Mouse (Mus musculus) T-cell, adult 2 months (primary cell): ENCODE measurements around the gene Efs.
A peak's percentile ranks its signal among the peaks of the same experiment; 100 is the strongest.
"Not testable (repeated sequence)": the region's sequence is repeated elsewhere in the genome, so short reads cannot be mapped to it uniquely, and the experiment has no call there.

Source experiments
- DNase-seq: peaks from one replicate; pipeline ENCODE4 v3.0.0; 2022; ENCODE audit warnings: low spot score

Gene Efs

GRCm38 (mm10) chr14:54948781-54949180 lies 22.9 kb upstream of the Efs start:
- DNase-seq = no peak

GRCm38 (mm10) chr14:54947008-54947407 lies 21.1 kb upstream of the Efs start:
- not testable (repeated sequence) for DNase-seq

GRCm38 (mm10) chr14:54945975-54946704 lies 20.2 kb upstream of the Efs start:
- DNase-seq = no peak

DNA sequence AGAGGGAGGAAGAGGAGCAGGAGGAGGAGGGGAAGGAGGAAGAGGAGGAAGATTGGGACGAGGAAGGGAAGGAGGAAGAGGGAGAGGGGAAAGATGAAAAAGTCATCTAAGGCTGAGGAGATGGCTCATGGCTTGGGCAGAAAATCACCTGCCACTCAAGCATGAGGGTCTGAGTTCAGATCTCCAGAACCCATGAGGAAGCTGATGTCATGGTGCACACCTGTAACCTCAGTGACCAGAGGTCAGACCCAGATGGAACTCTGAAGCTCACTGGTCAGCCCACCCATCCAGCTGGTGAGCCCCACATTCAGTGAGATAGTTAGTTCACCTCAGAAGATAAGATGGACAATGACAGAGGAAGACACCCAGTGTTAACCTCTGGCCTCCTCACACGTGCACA lies 19.0 kb upstream of the Efs start:
- DNase-seq = no peak

- DNase-seq = no peak
These were observed 18.0 kb upstream of the Efs start for GRCm38 (mm10) chr14:54943971-54944370.

DNA sequence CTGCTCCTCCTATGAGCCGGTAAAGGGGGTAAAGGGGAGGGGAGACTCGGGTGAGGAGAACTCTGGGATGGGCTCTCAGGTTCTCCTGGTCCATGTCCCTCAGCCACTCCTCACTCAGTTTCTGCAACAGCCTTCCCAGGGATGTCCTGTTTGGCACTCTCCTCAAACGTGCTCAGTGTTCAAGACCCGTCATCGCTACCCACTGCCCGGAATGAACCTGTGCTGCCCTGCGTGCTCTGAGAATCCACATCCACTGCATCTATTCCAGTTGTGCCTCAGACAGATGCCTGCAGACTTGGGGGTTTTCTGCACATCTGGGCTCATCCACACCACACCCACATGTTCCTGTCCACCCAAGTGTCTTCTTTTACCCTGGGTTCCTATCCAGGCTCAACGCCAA lies 16.6 kb upstream of the Efs start:
- no peak for DNase-seq

GRCm38 (mm10) chr14:54941024-54941978 lies 15.4 kb upstream of the Efs start:
- no peak for DNase-seq

DNA sequence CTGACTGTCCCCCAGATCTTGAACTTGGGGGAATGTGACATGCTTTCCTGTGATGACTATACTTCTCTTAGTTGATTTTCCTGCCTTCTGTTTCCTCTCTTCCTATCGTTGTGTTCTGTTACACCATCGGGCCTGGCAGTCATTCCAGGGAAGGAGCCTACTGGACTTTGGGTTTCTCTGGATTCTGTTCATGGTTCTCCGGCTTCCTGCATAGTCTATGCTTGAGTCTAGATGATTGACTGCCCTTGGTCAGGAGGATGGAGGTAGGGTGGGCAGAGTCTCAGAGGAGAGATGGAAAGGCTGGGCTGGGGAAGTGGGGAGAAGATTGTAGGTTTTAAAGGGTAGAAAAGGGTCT lies 14.2 kb upstream of the Efs start:
- DNase-seq = no peak

GRCm38 (mm10) chr14:54939434-54940175 lies 13.7 kb upstream of the Efs start:
- peak; percentile 60 for DNase-seq

DNA sequence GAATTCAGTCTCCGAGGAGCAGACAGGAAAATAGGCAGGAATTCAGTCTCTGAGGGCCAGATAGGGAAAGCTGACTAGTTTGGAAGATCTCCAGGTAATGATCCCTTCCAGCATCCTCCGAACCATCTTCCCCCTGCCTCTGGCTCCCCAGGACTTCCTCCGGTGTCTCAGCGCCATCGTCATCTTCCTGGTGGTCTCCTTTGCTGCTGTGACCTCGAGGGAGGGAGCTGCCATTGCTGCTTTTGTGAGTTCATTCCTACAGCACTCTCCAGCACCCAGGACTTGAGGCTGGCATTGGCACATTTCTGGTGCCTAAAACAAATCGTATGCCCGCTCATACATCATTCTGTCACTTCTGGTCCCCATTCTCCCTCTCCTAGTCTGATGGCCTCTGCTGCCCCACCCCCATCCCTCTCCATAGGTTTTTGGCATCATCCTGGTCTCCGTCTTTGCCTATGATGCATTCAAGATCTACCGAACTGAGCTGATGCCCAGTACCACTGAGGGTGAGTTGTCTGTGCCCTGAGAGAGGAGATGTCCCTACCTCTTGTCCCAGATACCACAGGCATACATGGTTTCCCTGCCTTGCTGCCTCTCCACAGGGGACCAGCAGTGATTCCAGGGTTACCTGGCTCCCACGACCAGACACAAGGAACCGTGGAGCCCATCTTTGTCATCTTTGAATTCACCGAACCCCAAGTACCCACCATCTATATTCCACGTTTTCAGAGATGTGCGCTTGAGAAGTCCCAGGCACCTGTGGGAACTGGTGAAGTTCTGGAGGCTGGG lies 12.7 kb upstream of the Efs start:
- DNase-seq = no peak

GRCm38 (mm10) chr14:54937361-54938182 lies 11.6 kb upstream of the Efs start:
- no peak for DNase-seq

DNA sequence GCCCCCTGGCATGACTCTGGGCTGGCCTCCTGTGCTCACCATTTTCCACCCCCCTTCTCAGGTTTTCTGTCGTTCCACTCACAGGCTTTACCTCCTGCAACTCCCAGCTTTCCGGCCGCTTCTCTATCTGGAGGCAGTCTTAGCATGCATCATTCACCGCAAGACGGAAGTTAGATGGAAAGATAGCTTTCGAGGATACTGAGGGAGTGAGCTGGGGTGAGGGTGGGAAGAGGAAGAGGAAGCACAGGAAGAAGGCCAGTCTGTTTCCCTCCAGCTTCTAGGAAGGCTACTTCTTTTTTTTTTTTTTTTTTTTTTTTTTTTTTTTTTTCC lies 10.9 kb upstream of the Efs start:
- DNase-seq = no peak

DNA sequence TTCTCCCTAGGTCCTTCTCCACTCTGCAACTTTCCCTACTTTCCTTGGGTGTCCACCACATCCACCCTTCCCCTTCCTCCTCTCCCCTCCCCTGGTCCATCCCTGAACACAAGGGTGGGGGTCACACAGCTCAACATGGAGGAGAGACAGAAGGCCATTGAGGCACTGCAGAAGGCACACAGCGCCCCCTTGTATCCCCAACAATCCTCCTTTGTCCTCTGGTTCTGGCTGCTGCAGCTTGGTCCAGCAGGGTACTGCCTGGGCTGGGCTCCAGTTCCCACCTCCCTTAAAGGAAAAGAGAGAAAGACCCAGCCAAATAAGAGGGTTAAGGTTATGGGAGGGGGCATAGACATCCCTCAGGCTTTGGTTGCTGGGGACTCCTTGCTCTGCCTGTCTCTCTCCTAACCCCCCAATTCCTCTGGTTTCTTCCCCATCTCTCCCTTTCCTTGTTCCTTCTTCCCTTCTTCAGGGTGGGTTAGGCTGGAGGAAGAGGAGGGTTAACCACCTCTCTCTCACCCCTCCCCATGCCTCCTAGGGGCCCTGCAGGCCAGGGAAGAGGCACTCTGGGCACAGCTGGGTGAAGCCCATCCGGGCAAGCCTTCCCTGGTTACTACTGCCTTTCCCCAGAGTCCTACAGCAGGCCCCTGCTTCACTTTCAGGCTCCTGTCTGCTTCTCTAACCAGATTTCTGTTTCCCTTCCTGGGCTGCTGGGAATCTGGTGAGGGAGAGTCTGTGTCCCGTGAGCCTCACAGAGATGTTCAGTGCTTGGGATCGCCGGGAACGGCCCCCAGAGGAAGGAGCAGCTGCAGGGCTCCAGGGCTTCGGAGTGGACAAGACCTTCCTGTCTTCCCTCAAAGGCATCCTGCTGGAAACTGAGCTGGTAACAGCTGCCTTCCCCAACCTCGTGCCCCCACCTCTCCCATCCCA lies 10.2 kb upstream of the Efs start, which contains the start of gene Cmtm5:
Gene Cmtm5 (plus strand): TSS at position 358 of the 927 bp plus-strand sequence.
- DNase-seq = no peak

GRCm38 (mm10) chr14:54932645-54933150 lies 6.8 kb upstream of the Efs start, which contains the start of gene Il25:
Gene Il25, plus strand, starts transcription at chr14:54932695.
- DNase-seq = no peak

DNA sequence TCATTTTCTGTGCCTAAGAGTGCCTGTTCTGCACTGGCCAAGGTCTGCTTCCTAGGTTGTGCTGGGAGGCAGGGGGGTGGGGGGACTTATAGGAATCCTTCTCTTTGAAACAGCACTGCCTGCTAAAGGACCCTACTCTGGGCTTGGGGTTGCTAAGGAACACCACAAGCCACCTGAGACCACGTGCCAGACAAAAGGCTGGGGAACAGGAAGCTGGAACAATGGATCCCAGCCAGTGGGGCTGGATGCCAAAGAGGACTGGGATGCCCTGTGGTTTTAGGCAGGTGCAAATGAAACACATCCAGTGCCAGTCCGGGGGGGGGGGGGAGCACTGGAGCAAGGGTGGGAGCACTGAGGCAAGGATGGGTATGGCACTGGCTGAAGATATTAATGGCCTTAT lies 4.5 kb upstream of the Efs start:
- no peak for DNase-seq

DNA sequence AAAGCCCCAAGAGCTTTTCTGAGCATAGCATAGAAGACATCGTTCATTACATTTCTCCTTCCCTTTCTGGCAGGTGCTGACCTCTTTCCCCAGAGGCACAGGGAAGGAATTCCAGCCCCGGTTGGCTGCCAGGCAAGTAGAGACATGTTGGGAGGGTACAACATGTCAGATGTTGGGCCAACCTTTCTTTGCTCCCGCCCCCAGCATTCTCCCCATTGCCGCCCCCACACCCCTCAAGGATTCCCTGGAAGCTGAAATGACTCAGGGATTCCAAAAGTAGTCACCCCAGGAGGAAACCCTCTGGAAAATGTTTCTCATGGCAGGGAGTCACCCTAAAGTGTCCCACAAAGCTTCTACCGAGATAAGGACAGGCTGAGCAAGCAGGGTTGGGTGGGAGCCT lies 3.9 kb upstream of the Efs start:
- no peak for DNase-seq

GRCm38 (mm10) chr14:54927296-54927695 lies 1.4 kb upstream of the Efs start:
- no peak for DNase-seq

- no peak for DNase-seq
These were observed 654 bp upstream of the Efs start for GRCm38 (mm10) chr14:54926401-54927158.
